Mouse (Mus musculus) stomach, embryonic 16.5 days (tissue): ENCODE measurements at regions not wholly inside any gene's neighbourhood (a gene's known extent, or its start where the extent isn't known, plus 50 kb on each side); places are given as distances from the start of the nearest gene placed in this dataset.

Experiments used
- ATAC-seq: fragments of 200-750 bp; cut with Nextera tagmentation; 2 replicates; pipeline ENCODE4 v1.8.0; 2017; ENCODE audit warnings: moderate number of reproducible peaks, moderate TSS enrichment; ENCODE audit not compliant: insufficient read depth, low FRiP score
- H3K27ac ChIP-seq: fragments of 300-500 bp; sonication (generic); 2 replicates; pipeline ENCODE4 v1.5.1; 2014; ENCODE audit warnings: low read length
- H3K27me3 ChIP-seq: fragments of 300-500 bp; sonication (generic); 2 replicates; pipeline ENCODE4 v1.6.1; 2014; ENCODE audit warnings: low read length, control low read depth, mixed read lengths; ENCODE audit not compliant: control insufficient read depth, insufficient read depth
- H3K36me3 ChIP-seq: fragments of 300-500 bp; sonication (generic); 2 replicates; pipeline ENCODE4 v1.6.1; 2014; ENCODE audit warnings: low read length; ENCODE audit not compliant: control insufficient read depth, insufficient read depth
- H3K4me1 ChIP-seq: fragments of 300-500 bp; sonication (generic); 2 replicates; pipeline ENCODE4 v1.6.1; 2014; ENCODE audit warnings: low read length, control low read depth, mixed read lengths; ENCODE audit not compliant: control insufficient read depth, insufficient read depth
- H3K4me2 ChIP-seq: fragments of 300-500 bp; sonication (generic); 2 replicates; pipeline ENCODE4 v1.6.1; 2014; ENCODE audit warnings: low read depth, low read length, mixed read lengths
- H3K4me3 ChIP-seq: fragments of 300-500 bp; sonication (generic); replicated peaks from 2 replicates; pipeline ENCODE4 v1.5.1; 2014; ENCODE audit warnings: mild to moderate bottlenecking, low read length
- H3K9ac ChIP-seq: fragments of 300-500 bp; sonication (generic); 2 replicates; pipeline ENCODE4 v1.6.1; 2014; ENCODE audit warnings: low read length
- H3K9me3 ChIP-seq: fragments of 300-500 bp; sonication (generic); replicated peaks from 2 replicates; pipeline ENCODE4 v1.6.1; 2016; ENCODE audit warnings: low read length, control low read depth; ENCODE audit not compliant: control insufficient read depth
- WGBS: fragments of 180-500 bp; shearing (Covaris S2); extraction: QIAGEN DNeasy Blood & Tissue Kit; methylation state at CpG from one replicate; pipeline ENCODE4 v1.1.7; 2014; 5-methylcytosine and 5-hydroxymethylcytosine counted together

DNA sequence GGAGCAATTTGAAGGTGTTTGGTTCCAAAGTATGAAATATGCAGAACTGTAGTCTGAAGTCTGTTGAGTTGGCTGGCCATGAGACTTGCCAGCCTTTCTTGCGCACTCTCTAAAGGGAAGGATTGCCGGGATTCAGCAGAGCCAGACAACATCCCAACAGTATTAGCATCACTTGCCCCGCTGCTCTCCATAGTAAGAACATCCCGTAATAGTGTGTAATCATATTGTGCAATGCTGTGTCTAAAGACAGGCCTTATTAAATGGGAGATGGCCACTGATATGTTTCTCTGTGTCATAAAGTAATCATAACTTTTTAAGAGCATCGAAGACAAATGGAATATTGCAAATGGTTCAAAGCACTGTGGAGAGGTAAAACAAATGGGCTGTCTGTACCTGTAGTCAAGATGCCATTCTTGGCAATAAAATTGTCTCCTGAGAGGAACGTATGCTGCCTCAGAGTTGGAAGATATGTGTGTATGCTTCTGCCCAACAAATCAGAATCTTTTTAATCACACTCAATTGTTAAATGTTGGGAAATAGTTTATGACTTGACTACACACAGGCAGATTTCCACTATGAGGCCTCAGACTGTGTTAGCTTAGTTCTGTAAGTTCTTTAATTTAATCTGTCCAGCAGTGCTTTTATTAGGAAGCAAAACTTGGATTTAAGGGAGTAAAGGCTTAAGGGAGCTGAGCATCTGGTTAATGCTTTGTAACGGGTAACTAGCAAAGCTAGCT is 293.6 kb downstream of the Ostf1 start:
- H3K36me3 ChIP-seq, result no peaks in the 10 kb centered on the region
- no peaks in the 10 kb centered on the region for H3K9me3 ChIP-seq
- H3K4me3 ChIP-seq, result no peak overlapping the region
- no peak for ATAC-seq
- 86% methylated on average over 7 of the region's 7 CpGs for WGBS
- H3K4me2 ChIP-seq, result no peak overlapping the region
- no peak overlapping the region for H3K27ac ChIP-seq
- no peaks in the 10 kb centered on the region for H3K4me1 ChIP-seq
- H3K9ac ChIP-seq, result no peak overlapping the region
- H3K27me3 ChIP-seq, result no peaks in the 10 kb centered on the region

DNA sequence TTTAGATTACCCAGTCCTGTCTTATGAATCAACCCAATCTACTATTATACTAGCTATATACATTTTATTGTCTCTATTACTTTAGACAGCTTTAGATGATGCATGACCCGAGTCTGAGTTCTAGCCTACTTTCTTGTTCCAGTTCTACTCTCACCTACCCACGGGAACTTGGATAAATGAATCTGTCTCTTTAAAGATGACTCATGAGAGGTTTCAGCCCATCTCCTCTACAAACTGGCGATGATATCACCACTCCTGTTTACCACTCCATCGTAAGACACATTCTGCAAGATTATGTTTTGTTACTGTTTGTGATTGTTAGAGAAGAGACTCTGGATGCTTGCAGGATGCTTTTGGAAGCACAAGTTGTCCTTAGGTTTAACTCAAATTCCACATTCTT is 295.0 kb downstream of the Ostf1 start:
- no peak overlapping the region for H3K27ac ChIP-seq
- ATAC-seq, result no peak
- no peaks in the 10 kb centered on the region for H3K4me1 ChIP-seq
- no peaks in the 10 kb centered on the region for H3K9me3 ChIP-seq
- no peak overlapping the region for H3K4me2 ChIP-seq
- no peak overlapping the region for H3K9ac ChIP-seq
- 78% methylated on average over 4 of the region's 4 CpGs for whole genome bisulfite sequencing
- H3K27me3 ChIP-seq, result no peaks in the 10 kb centered on the region
- no peaks in the 10 kb centered on the region for H3K36me3 ChIP-seq
- H3K4me3 ChIP-seq, result no peak overlapping the region

DNA sequence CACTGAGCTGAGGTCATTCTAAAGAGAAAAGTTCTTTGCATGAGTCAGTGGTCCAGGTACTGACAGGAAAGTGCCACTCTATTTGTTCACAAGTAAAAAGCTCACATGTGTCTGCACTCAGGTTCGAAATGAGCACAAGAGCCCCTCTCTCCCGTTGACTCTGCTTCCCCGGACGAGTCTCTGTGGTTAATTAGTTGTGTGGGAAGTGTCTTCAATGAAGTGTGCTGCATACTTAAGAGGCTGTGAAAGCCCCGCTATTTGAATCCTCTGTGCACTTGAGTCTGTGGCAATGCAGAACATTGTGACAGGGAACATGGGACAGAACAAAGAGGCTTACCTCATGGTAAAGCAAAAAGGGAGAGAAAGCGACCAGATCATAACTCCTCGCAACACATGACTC is 297.0 kb downstream of the Ostf1 start:
- Histone ChIP-seq H3K9me3 (no peaks in the 10 kb centered on the region), H3K4me2 (no peak overlapping the region), H3K9ac (no peak overlapping the region), H3K27ac (no peak overlapping the region), H3K36me3 (no peaks in the 10 kb centered on the region), H3K27me3 (no peaks in the 10 kb centered on the region), H3K4me1 (no peaks in the 10 kb centered on the region), H3K4me3 (no peak overlapping the region)
- no peak for ATAC-seq
- WGBS, result 71% methylated on average over 7 of the region's 7 CpGs

DNA sequence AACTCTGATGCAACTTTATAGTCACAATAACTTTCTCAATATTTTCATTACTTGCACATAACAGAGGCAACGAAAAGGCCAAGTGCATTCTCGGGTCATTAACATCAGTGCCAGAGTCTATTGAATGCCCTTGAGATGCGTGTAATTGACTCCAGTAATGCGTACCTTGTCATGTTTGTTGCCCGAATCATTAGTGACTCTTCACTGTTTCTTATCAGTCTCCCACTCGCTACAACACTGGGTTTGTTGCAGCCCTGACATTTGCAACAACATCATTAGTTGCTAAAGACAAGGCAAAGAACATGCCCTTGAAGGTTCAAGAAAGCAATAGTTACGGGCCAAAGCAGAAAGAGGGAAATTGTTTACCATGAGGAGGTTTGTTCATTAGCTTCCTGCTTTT is 299.8 kb downstream of the Ostf1 start:
- no peak overlapping the region for H3K4me3 ChIP-seq
- no peak overlapping the region for H3K27ac ChIP-seq
- no peaks in the 10 kb centered on the region for H3K4me1 ChIP-seq
- WGBS, result 80% methylated on average over 7 of the region's 7 CpGs
- ATAC-seq, result no peak
- H3K36me3 ChIP-seq, result no peaks in the 10 kb centered on the region
- H3K4me2 ChIP-seq, result no peak overlapping the region
- H3K9me3 ChIP-seq, result no peaks in the 10 kb centered on the region
- H3K27me3 ChIP-seq, result no peaks in the 10 kb centered on the region
- H3K9ac ChIP-seq, result no peak overlapping the region

DNA sequence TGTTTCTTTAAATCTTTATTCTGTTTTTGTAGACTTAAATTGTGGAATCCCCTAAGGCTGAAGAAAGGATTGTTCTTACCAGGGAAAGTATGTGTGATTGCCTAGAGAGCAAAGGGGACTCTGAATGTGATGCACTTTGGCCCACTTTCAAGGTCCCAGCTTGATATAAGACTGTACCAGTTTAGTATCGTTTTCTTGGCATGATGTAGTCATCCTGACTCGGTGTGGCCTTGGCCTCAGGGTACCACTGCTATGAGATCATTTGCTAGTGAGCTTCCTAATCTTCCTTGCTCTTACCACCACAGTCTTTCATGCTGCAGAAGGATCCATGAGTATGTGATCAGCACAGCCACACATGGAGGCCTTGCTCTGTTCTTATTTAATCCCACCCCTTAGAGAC is 302.2 kb downstream of the Ostf1 start:
- no peak for ATAC-seq
- H3K4me1 ChIP-seq, result no peaks in the 10 kb centered on the region
- WGBS, result 73% methylated on average over 2 of the region's 2 CpGs
- H3K36me3 ChIP-seq, result no peaks in the 10 kb centered on the region
- H3K27ac ChIP-seq, result no peak overlapping the region
- H3K9me3 ChIP-seq, result no peaks in the 10 kb centered on the region
- no peak overlapping the region for H3K4me2 ChIP-seq
- H3K9ac ChIP-seq, result no peak overlapping the region
- H3K4me3 ChIP-seq, result no peak overlapping the region
- H3K27me3 ChIP-seq, result no peaks in the 10 kb centered on the region

DNA sequence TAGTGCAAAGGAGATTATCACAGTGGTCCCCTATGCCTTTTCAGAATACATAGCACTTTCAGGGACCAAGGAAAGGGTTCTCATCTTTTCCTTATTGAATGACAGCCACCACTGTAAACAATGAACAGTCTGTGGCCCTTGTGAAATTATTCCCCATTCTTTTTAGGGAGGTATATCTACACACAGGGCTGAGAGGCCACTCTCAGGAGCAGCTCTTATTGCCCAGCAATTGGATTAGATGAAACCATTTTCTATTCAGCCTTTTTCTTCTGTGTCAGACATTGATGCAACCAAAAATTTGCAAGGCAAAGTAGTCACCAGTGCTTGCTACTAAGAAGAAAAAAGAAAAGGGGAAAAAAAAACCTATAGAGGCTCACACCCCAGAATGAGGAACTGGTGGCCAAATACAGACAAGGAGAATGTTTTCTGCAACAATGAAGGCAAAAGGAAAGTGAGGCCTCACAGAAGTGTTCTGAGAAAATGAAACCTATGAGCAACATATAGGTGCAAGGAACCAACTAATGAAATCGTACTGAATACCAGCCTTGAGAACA is 313.2 kb downstream of the Ostf1 start:
- Histone ChIP-seq H3K27ac (no peak overlapping the region), H3K9ac (no peak overlapping the region), H3K27me3 (no peaks in the 10 kb centered on the region), H3K9me3 (no peaks in the 10 kb centered on the region), H3K4me3 (no peak overlapping the region), H3K36me3 (no peaks in the 10 kb centered on the region), H3K4me1 (no peaks in the 10 kb centered on the region), H3K4me2 (no peak overlapping the region)
- 87% methylated on average over 1 of the region's 1 CpGs for WGBS
- no peak for ATAC-seq

DNA sequence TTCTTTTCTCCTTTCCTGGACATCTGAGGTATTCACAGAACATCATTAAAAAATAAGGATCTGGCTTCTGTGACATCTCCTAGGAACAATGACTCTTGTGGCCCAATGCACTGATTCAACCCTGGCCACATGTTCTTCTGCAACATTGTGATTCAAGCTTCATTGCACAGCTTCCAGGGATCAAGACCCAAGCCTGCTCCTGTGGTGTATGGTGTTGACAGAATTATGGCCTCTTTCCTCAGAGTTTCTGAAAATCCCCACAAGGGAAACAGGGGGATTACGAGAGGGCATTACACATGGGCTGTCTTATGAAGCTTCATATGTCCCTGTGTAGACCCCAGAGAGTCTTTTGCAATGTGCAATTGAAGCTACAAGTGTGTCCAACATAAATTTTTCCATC is 358.2 kb downstream of the Ostf1 start:
- H3K4me1 ChIP-seq, result no peaks in the 10 kb centered on the region
- no peak overlapping the region for H3K27ac ChIP-seq
- no peaks in the 10 kb centered on the region for H3K27me3 ChIP-seq
- H3K4me3 ChIP-seq, result no peak overlapping the region
- WGBS, result 92% methylated on average over 1 of the region's 1 CpGs
- no peak overlapping the region for H3K4me2 ChIP-seq
- ATAC-seq, result no peak
- no peak overlapping the region for H3K9ac ChIP-seq
- H3K9me3 ChIP-seq, result no peaks in the 10 kb centered on the region
- no peaks in the 10 kb centered on the region for H3K36me3 ChIP-seq

DNA sequence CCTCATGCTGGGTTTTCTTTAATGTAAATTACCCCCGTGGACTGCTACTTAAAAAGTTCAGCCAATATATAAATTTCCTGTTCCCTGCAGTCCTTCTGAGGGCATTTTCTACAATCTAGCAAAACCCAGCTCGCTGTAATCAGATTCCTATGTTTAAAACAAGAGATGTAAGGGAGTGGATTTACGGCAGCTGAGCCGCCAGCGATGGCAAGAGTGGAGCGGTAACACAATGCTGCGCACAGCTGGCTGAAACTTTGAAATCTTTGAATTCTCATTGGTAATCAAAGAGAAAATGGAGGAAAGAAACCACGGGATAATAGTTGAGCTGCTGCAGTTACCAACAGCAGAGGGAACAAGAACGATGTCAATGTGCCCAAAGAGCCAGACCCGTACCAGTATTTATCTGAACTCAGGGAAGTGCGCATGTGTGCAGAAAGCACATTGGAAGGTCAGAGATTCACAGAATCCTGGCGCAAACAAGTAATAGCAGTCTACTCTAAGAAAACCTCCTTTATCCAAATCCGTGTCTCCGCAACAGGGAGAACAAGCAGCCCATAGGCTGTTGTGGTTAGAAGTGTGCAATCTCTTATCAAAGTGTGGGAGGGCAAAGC is 376.4 kb downstream of the Ostf1 start:
- ATAC-seq, result no peak
- Histone ChIP-seq H3K27ac (no peak overlapping the region), H3K36me3 (no peaks in the 10 kb centered on the region), H3K9ac (no peak overlapping the region), H3K9me3 (no peaks in the 10 kb centered on the region), H3K27me3 (no peaks in the 10 kb centered on the region), H3K4me2 (peak overlapping the region; percentile 43), H3K4me1 (no peaks in the 10 kb centered on the region), H3K4me3 (peak overlapping the region; percentile 18; the same call in 1 of the 2 replicates)
- 55% methylated on average over 14 of the region's 14 CpGs for WGBS

DNA sequence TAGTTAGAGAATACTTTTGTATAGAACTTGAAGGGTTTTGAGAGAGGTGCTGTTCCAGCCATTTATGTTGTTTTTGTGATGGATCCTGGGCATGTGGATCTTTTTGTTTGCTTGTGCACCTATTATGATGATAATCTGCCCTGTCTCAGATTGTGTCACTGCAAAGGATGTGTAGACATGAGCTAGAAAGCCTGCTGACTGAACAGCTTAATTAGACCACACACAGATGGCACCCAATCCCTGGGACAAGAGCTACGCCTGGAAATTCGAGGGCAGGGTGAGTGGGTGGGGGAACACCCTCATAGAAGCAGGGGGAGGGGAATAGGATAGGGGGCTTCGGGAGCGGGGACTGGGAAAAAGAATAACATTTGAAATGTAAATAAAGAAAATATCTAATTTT is 378.3 kb downstream of the Ostf1 start:
- H3K4me2 ChIP-seq, result no peak overlapping the region
- ATAC-seq, result no peak
- H3K27ac ChIP-seq, result no peak overlapping the region
- H3K36me3 ChIP-seq, result no peaks in the 10 kb centered on the region
- no peaks in the 10 kb centered on the region for H3K27me3 ChIP-seq
- H3K9me3 ChIP-seq, result no peaks in the 10 kb centered on the region
- H3K9ac ChIP-seq, result no peak overlapping the region
- WGBS, result 82% methylated on average over 4 of the region's 4 CpGs
- no peak overlapping the region for H3K4me3 ChIP-seq
- H3K4me1 ChIP-seq, result no peaks in the 10 kb centered on the region
